Comparison of ENCODE assay signal across 20 mouse cellular contexts in the genomic region with DNA sequence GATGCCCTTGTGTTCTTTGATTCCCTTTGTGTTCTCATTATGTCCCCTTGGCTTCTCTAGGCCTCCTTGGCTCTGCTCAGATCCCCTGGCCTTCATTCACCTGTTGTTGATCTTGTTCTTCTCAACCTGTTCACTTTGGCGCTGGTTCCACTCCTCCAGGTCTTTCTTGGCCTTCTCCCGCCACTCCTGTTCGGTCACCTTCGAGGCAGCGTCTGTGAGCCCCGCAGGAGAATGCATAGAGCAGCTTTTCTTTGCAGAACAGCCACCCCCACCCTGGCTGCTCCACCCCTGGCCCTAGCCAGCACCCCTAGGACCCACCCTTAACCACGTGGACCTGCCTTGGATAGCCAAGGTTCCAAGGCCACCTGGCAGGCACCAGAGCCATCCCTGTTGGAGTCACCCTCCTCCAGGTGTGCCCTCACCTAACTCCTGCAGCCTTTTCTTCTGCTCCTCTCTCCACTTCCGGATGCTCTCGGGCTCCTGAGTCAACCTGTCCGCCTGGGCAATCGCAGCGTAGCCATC. TPM values are rescaled to one million over a fixed set of nuclear protein-coding genes. Genes with fewer than 3 reads are reported as not detected.
A peak's percentile ranks its signal among the peaks of the same experiment; 100 is the strongest.
DNase-seq lines count a peak whose midpoint lies in the region; ATAC-seq lines count a peak whose summit lies in the region.
"Had no signal": no experiment of that assay in that cellular context is flagged by ENCODE, and none has a peak within 500 bp of the region (broad histone marks: within the 10 kb centered on the region; RNA-seq: fewer than 3 reads in every experiment).

No protein-coding gene starts in this region.

- ATAC-seq in cerebellum, adult (ENCODE audit: insufficient number of reproducible peaks, low FRiP score, low TSS enrichment) = no peak
- ATAC-seq in megakaryocyte-erythroid progenitor cell, adult 5-6 weeks (replicated peaks; ENCODE audit: low FRiP score, low TSS enrichment, poor library complexity, severe bottlenecking) = no peak
- ATAC-seq in monocyte, adult 5-6 weeks (replicated peaks; ENCODE audit: insufficient number of reproducible peaks, low FRiP score, low TSS enrichment, poor library complexity, severe bottlenecking) = no peak
- ATAC-seq: CD4-positive, CD25-positive, alpha-beta regulatory T cell, adult 4 months; forebrain, embryonic 15.5 days; hindbrain, embryonic 16.5 days; intestine, embryonic 15.5 days had no signal

- DNase-seq in cerebellum, adult 8-10 months = peak; percentile 43
- peak; percentile 48 for DNase-seq in brain, adult 2 months (ENCODE audit: low read depth, low spot score)
- peak; percentile 69 for DNase-seq in cerebellum, adult 9-11 months
- peak; percentile 51 to 62 for DNase-seq in cerebellum, postnatal 25 days
- no peak for DNase-seq in adrenal gland, postnatal 14 days
- DNase-seq: adrenal gland, postnatal 10 days; embryo, embryonic 11 days; gastrocnemius, postnatal 10 days; gastrocnemius, postnatal 36 days; heart, postnatal 10 days; heart, postnatal 36 days; kidney, adult 11 months; kidney, adult 8-10 months had no signal

RNA-seq across cellular contexts. Expression of a gene that starts 8.7 kb away (rescaled TPM):
- total RNA-seq in megakaryocyte-erythroid progenitor cell, adult 5-6 weeks (2014; fragmentation: Nextera tagmentation) = 101 and 117 TPM in 2 replicates
- total RNA-seq in megakaryocyte-erythroid progenitor cell, adult 5-6 weeks (2017) = 24.4 and 40.6 TPM in 2 replicates
- 22.4 to 36.2 TPM (median 28.0 TPM) in 3 replicates for total RNA-seq in monocyte, adult 5-6 weeks (2017)
- 260 and 265 TPM in 2 replicates for total RNA-seq in adrenal gland, postnatal 14 days (2021)

RNA-seq across cellular contexts. Expression of a gene that starts 8.8 kb away (rescaled TPM):
- 57.6 and 76.1 TPM in 2 replicates for total RNA-seq in megakaryocyte-erythroid progenitor cell, adult 5-6 weeks (2014; fragmentation: Nextera tagmentation)
- total RNA-seq in megakaryocyte-erythroid progenitor cell, adult 5-6 weeks (2017) = 66.3 and 124 TPM in 2 replicates
- total RNA-seq in monocyte, adult 5-6 weeks (2017) = 8.6 to 17.2 TPM (median 16.5 TPM) in 3 replicates
- total RNA-seq in adrenal gland, postnatal 14 days (2021) = 56.0 and 60.9 TPM in 2 replicates

RNA-seq across cellular contexts. Expression of a gene that starts 12.5 kb away (rescaled TPM):
- 12.1 and 15.2 TPM in 2 replicates for total RNA-seq in megakaryocyte-erythroid progenitor cell, adult 5-6 weeks (2014; fragmentation: Nextera tagmentation)
- 20.0 and 26.3 TPM in 2 replicates for total RNA-seq in megakaryocyte-erythroid progenitor cell, adult 5-6 weeks (2017)
- total RNA-seq in monocyte, adult 5-6 weeks (2017) = 19.8 to 45.0 TPM (median 35.6 TPM) in 3 replicates
- 70.6 and 80.1 TPM in 2 replicates for total RNA-seq in adrenal gland, postnatal 14 days (2021)

RNA-seq across cellular contexts. Expression of a gene that starts 22.9 kb away (rescaled TPM):
- 42.6 and 46.2 TPM in 2 replicates for total RNA-seq in megakaryocyte-erythroid progenitor cell, adult 5-6 weeks (2014; fragmentation: Nextera tagmentation)
- total RNA-seq in megakaryocyte-erythroid progenitor cell, adult 5-6 weeks (2017) = 43.6 and 44.7 TPM in 2 replicates
- 33.8 to 63.9 TPM (median 38.3 TPM) in 3 replicates for total RNA-seq in monocyte, adult 5-6 weeks (2017)
- 67.3 and 69.6 TPM in 2 replicates for total RNA-seq in adrenal gland, postnatal 14 days (2021)

RNA-seq across cellular contexts. Expression of a gene that starts 23.9 kb away (rescaled TPM):
- total RNA-seq in megakaryocyte-erythroid progenitor cell, adult 5-6 weeks (2014; fragmentation: Nextera tagmentation) = 9.0 and 16.5 TPM in 2 replicates
- not detected in 2 replicates for total RNA-seq in megakaryocyte-erythroid progenitor cell, adult 5-6 weeks (2017)
- total RNA-seq in monocyte, adult 5-6 weeks (2017) = 8.7 to 27.2 TPM (median 9.5 TPM) in 3 replicates
- 25.2 and 31.1 TPM in 2 replicates for total RNA-seq in adrenal gland, postnatal 14 days (2021)
